Mouse (Mus musculus): ENCODE results near the gene Ipo7. TPM values are rescaled to one million over a fixed set of nuclear protein-coding genes. Genes with fewer than 3 reads are reported as not detected.
A peak's percentile ranks its signal among the peaks of the same experiment; 100 is the strongest.

Ipo7 gene
- polyA plus RNA-seq, 1 experiment from 2014 or later = 23.2 TPM

GRCm38 (mm10) chr7:110059092-110059785 lies 41.2 kb downstream of the Ipo7 start:
- Histone ChIP-seq H3K4me1 (replicated peaks; ENCODE audit: control insufficient read depth, insufficient read depth, low read length) (0 out of 2 replicates have a peak, but pooled peaks cover 4% of the 10 kb centered on the region), H3K4me3 (ENCODE audit: low read depth, low read length) (no peak overlapping the region), H3K27me3 (ENCODE audit: control insufficient read depth, insufficient read depth, low read length) (no peaks in the 10 kb centered on the region), H3K9me3 (ENCODE audit: control insufficient read depth, low read length) (no peaks in the 10 kb centered on the region), H3K36me3 (ENCODE audit: control insufficient read depth, insufficient read depth, low read length) (no peaks in the 10 kb centered on the region), H3K4me2 (replicated peaks; ENCODE audit: low read depth, low read length) (no peak overlapping the region), H3K9ac (ENCODE audit: low read depth, low read length) (no peak overlapping the region), H3K27ac (ENCODE audit: low read depth, low read length) (no peak overlapping the region)
- WGBS = 89% methylated on average over 12 of the region's 12 CpGs
- peak; percentile 27 for DNase-seq (ENCODE audit: low spot score)
- ATAC-seq (ENCODE audit: low FRiP score) = no peak

DNA sequence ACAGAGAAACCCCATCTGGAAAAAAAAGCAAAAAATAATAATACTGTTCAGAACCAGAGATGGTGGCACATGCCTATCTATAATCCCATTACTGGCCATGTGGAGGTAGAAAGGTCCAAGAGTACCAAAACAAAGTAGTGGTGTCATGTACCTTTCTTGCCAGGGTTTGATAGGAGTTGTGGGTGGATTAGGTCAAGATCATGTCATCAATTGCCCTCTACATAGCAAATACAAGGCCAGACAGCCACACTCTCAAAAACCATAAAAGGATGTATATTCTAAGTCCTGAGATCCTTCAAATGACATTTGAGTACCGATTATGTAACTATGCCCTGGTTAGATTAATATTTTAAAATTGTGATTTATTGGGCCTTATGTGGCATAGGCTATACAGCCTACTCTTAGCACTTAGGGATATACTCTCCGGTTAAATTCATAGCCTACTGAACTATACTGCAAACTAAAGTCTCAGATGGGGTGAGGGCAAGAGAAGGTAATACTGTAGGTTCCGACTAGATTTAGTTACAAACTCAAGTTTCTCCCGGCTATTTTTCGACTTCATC lies 42.1 kb downstream of the Ipo7 start:
- Histone ChIP-seq H3K36me3 (ENCODE audit: control insufficient read depth, insufficient read depth, low read length) (no peaks in the 10 kb centered on the region), H3K9me3 (ENCODE audit: control insufficient read depth, low read length) (no peaks in the 10 kb centered on the region), H3K9ac (ENCODE audit: low read depth, low read length) (peak overlapping the region; percentile 100), H3K27ac (ENCODE audit: low read depth, low read length) (peak overlapping the region; percentile 99), H3K4me1 (replicated peaks; ENCODE audit: control insufficient read depth, insufficient read depth, low read length) (0 out of 2 replicates have a peak, but pooled peaks cover 4% of the 10 kb centered on the region), H3K4me2 (replicated peaks; ENCODE audit: low read depth, low read length) (peak overlapping the region; percentile 60), H3K4me3 (ENCODE audit: low read depth, low read length) (peak overlapping the region; percentile 92), H3K27me3 (ENCODE audit: control insufficient read depth, insufficient read depth, low read length) (no peaks in the 10 kb centered on the region)
- peak; percentile 19 for DNase-seq (ENCODE audit: low spot score)
- WGBS = 18% methylated on average over 5 of the region's 5 CpGs
- ATAC-seq (ENCODE audit: low FRiP score) = no peak

DNA sequence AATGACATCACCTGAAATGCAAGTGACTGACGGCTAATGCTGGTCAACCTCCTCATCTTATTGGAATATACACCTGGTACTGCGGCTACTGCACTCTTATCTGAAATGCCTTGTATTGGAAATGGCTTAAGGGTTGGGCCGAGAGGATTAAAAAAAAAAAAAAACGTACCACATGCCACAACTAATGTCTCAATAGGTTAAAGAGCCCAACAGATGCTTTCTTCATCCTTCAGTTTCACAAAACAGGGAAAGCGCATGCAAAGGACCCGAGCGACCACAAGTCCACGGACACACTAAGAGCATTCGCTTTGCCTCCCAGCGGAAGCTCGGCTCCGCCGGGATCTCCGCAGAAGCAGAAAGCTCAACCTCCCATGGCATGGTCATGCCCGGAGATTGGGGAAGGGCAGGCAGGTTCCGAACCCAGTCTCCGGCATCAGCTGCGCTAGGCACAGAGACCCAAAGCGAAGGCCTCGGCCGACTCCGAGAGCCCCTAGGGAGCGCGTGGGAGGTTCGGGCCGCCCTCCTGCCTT lies 42.7 kb downstream of the Ipo7 start:
- WGBS = 1% methylated on average over 26 of the region's 26 CpGs
- H3K27ac ChIP-seq (ENCODE audit: low read depth, low read length) = peak overlapping the region; percentile 99
- no peaks in the 10 kb centered on the region for H3K36me3 ChIP-seq (ENCODE audit: control insufficient read depth, insufficient read depth, low read length)
- H3K9ac ChIP-seq (ENCODE audit: low read depth, low read length) = peak overlapping the region; percentile 100
- H3K4me3 ChIP-seq (ENCODE audit: low read depth, low read length) = peak overlapping the region; percentile 92
- H3K4me2 ChIP-seq (replicated peaks; ENCODE audit: low read depth, low read length) = peak overlapping the region; percentile 60
- no peaks in the 10 kb centered on the region for H3K9me3 ChIP-seq (ENCODE audit: control insufficient read depth, low read length)
- ATAC-seq (ENCODE audit: low FRiP score) (no peak; the same call in 1 of the 2 replicates), DNase-seq (ENCODE audit: low spot score) (peak; percentile 80)
- H3K27me3 ChIP-seq (ENCODE audit: control insufficient read depth, insufficient read depth, low read length) = no peaks in the 10 kb centered on the region
- 0 out of 2 replicates have a peak, but pooled peaks cover 4% of the 10 kb centered on the region for H3K4me1 ChIP-seq (replicated peaks; ENCODE audit: control insufficient read depth, insufficient read depth, low read length)

DNA sequence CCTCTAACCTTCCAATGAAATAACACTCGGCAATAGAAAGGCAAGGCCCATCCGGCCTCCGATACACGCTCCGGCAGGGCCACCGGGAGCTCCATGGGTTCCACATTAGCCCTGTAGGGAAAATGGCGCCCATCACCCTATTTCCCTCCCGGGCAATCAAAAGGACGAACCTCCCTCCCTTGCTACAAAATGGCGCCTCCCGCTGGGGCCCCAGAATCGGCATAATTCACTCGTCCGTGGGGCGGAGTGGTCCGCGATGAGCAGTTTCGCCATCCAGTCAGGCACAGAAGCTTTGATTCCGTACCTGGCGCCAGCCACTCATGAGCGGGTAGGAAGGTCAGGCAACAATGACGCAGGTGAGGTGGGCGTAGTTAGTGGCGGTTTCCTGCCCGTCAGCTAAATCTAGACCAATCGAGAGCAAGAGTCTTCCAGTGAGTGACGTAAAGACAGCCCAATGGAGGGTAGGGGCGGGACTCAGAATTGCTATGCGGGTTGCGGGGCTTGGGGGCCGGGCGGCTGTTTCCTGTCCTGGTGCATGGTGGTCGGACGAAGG lies 43.2 kb downstream of the Ipo7 start, which contains the start of gene Zfp143:
Gene Zfp143, plus strand, starts transcription at position 19 of the 553 bp plus-strand sequence.
- WGBS = 0% methylated on average over 34 of the region's 34 CpGs
- Histone ChIP-seq H3K36me3 (ENCODE audit: control insufficient read depth, insufficient read depth, low read length) (no peaks in the 10 kb centered on the region), H3K9me3 (ENCODE audit: control insufficient read depth, low read length) (no peaks in the 10 kb centered on the region), H3K27me3 (ENCODE audit: control insufficient read depth, insufficient read depth, low read length) (no peaks in the 10 kb centered on the region), H3K27ac (ENCODE audit: low read depth, low read length) (peak within 1 kb of the TSS; percentile 100), H3K4me2 (replicated peaks; ENCODE audit: low read depth, low read length) (peak within 1 kb of the TSS; percentile 60), H3K4me3 (ENCODE audit: low read depth, low read length) (peak within 1 kb of the TSS; percentile 92), H3K4me1 (replicated peaks; ENCODE audit: control insufficient read depth, insufficient read depth, low read length) (0 out of 2 replicates have a peak, but pooled peaks cover 4% of the 10 kb centered on the region), H3K9ac (ENCODE audit: low read depth, low read length) (peak within 1 kb of the TSS; percentile 100)
- DNase-seq (ENCODE audit: low spot score) (peak; percentile 100), ATAC-seq (ENCODE audit: low FRiP score) (peak; percentile 99)

GRCm38 (mm10) chr7:110061752-110062273 lies 43.7 kb downstream of the Ipo7 start:
- WGBS = under 1% methylated on average over 39 of the region's 48 CpGs
- H3K27ac ChIP-seq (ENCODE audit: low read depth, low read length) = peak overlapping the region; percentile 100
- peak overlapping the region; percentile 97 for H3K9ac ChIP-seq (ENCODE audit: low read depth, low read length)
- H3K4me1 ChIP-seq (replicated peaks; ENCODE audit: control insufficient read depth, insufficient read depth, low read length) = 0 out of 2 replicates have a peak, but pooled peaks cover 4% of the 10 kb centered on the region
- H3K36me3 ChIP-seq (ENCODE audit: control insufficient read depth, insufficient read depth, low read length) = no peaks in the 10 kb centered on the region
- H3K4me2 ChIP-seq (replicated peaks; ENCODE audit: low read depth, low read length) = peak overlapping the region; percentile 59
- ATAC-seq (ENCODE audit: low FRiP score) = peak; percentile 89
- H3K27me3 ChIP-seq (ENCODE audit: control insufficient read depth, insufficient read depth, low read length) = no peaks in the 10 kb centered on the region
- no peaks in the 10 kb centered on the region for H3K9me3 ChIP-seq (ENCODE audit: control insufficient read depth, low read length)
- DNase-seq (ENCODE audit: low spot score) = peak; percentile 86
- H3K4me3 ChIP-seq (ENCODE audit: low read depth, low read length) = peak overlapping the region; percentile 92

DNA sequence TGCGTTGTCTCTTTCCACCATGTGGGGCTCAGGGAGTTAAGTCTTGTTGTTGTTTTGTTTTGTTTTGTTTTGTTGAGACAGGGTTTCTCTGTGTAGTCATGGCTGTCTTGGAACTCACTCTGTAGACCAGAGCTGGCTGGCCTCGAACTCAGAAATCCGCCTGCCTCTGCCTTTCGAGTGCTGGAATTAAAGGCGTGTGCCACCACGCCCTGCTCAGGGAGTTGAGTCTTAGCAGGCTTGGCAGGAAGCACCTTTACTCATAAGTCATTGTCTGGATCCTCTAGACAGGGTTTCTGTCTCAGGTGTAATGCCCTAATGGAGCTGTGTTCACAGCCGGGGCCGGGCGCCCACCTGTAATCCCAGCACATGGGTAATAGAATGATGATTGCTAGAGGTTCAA lies 45.7 kb downstream of the Ipo7 start:
- 98% methylated on average over 9 of the region's 9 CpGs for WGBS
- Histone ChIP-seq H3K9me3 (ENCODE audit: control insufficient read depth, low read length) (no peaks in the 10 kb centered on the region), H3K4me3 (ENCODE audit: low read depth, low read length) (no peak overlapping the region), H3K27ac (ENCODE audit: low read depth, low read length) (no peak overlapping the region), H3K27me3 (ENCODE audit: control insufficient read depth, insufficient read depth, low read length) (no peaks in the 10 kb centered on the region), H3K4me2 (replicated peaks; ENCODE audit: low read depth, low read length) (no peak overlapping the region), H3K9ac (ENCODE audit: low read depth, low read length) (no peak overlapping the region), H3K36me3 (ENCODE audit: control insufficient read depth, insufficient read depth, low read length) (no peaks in the 10 kb centered on the region), H3K4me1 (replicated peaks; ENCODE audit: control insufficient read depth, insufficient read depth, low read length) (0 out of 2 replicates have a peak, but pooled peaks cover 4% of the 10 kb centered on the region)
- no peak for ATAC-seq (ENCODE audit: low FRiP score)
- DNase-seq (ENCODE audit: low spot score) = no peak

DNA sequence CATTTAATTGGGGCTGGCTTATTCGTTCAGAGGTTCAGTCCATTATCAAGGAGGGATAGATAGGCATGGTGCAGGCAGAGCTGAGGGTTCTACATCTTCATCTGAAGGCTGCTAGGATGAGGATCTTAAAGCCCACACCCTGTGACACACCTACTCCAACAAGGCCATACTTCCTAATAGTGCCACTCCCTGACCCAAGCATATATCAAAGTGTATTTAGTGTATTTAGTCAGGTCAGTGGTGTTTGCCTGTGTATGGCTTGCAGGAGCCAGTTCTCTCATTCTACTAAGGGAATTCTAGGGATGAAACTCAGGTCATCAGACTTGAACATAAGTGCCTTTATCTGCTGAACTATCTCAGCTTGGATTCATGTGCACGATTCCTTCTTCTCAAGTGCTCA lies 51.0 kb downstream of the Ipo7 start:
- Histone ChIP-seq H3K4me3 (ENCODE audit: low read depth, low read length) (no peak overlapping the region), H3K4me2 (replicated peaks; ENCODE audit: low read depth, low read length) (no peak overlapping the region), H3K27ac (ENCODE audit: low read depth, low read length) (no peak overlapping the region), H3K36me3 (ENCODE audit: control insufficient read depth, insufficient read depth, low read length) (peaks cover 1% of the 10 kb centered on the region; the same call in 1 of the 2 replicates), H3K4me1 (replicated peaks; ENCODE audit: control insufficient read depth, insufficient read depth, low read length) (no peaks in the 10 kb centered on the region), H3K27me3 (ENCODE audit: control insufficient read depth, insufficient read depth, low read length) (no peaks in the 10 kb centered on the region), H3K9me3 (ENCODE audit: control insufficient read depth, low read length) (no peaks in the 10 kb centered on the region), H3K9ac (ENCODE audit: low read depth, low read length) (no peak overlapping the region)
- WGBS = 96% methylated on average over 2 of the region's 2 CpGs
- ATAC-seq (ENCODE audit: low FRiP score) (no peak), DNase-seq (ENCODE audit: low spot score) (no peak)

- H3K9ac ChIP-seq (ENCODE audit: low read depth, low read length) = no peak overlapping the region
- peaks cover 20% of the 10 kb centered on the region for H3K36me3 ChIP-seq (ENCODE audit: control insufficient read depth, insufficient read depth, low read length)
- no peak overlapping the region for H3K27ac ChIP-seq (ENCODE audit: low read depth, low read length)
- H3K4me2 ChIP-seq (replicated peaks; ENCODE audit: low read depth, low read length) = no peak overlapping the region
- H3K27me3 ChIP-seq (ENCODE audit: control insufficient read depth, insufficient read depth, low read length) = no peaks in the 10 kb centered on the region
- no peaks in the 10 kb centered on the region for H3K4me1 ChIP-seq (replicated peaks; ENCODE audit: control insufficient read depth, insufficient read depth, low read length)
- ATAC-seq (ENCODE audit: low FRiP score) (no peak), DNase-seq (ENCODE audit: low spot score) (no peak)
- H3K9me3 ChIP-seq (ENCODE audit: control insufficient read depth, low read length) = no peaks in the 10 kb centered on the region
- 91% methylated on average over 5 of the region's 5 CpGs for WGBS
- H3K4me3 ChIP-seq (ENCODE audit: low read depth, low read length) = no peak overlapping the region
Measured at GRCm38 (mm10) chr7:110078168-110078567, 60.1 kb downstream of the Ipo7 start.

Measured in hindbrain, embryonic 11.5 days (tissue).